Mouse (Mus musculus): ENCODE measurements around the gene Pom121l2. TPM values are rescaled to one million over a fixed set of nuclear protein-coding genes. Genes with fewer than 3 reads are reported as not detected.

The Pom121l2 gene
- polyA plus RNA-seq, 1 experiment from 2014 or later = not detected

DNA sequence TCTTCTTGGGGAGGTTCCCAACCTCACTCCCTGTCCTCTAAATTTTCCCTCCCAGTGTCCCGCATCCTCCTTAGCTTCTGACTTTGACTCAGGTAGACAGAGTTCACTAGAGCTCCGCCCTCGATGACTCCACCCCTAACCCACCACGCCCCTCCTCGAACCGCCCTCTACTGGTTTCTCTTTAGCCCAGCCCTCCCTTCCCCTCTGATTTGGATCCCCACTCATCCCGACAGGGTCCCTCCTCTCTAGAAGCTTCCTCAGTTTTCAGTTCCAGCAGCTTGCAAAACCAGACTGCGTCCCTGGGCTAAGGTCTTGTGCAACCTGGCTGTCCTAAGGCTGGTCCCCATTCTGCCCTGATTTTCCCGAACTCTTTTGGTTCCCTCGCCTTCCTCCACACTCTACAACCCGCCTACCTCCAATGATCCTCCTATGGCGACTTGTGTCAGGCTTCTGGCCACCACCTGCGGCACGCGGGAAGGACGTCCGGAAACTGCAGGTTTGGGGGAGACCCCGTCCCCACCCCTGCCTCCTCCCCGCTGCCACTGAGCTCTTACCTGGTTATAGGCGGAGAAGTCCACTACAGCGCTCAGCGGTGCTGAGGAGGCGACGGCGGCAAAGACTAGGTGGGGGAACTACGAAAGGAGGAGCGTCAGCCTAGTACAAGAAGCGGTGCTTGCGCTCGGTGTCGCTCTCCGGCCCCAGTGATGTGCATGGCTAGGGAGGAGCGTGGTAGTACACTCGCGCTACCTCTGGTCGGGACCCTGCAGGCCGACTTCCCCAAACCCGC is 25.5 kb downstream of the Pom121l2 start:
- peak; percentile 92 for ATAC-seq (replicated peaks; ENCODE audit: low FRiP score, low TSS enrichment, low read depth)
- Histone ChIP-seq H3K27me3 (replicated peaks; ENCODE audit: control insufficient read depth, insufficient read depth, low read length) (peaks cover 98% of the 10 kb centered on the region), H3K9ac (ENCODE audit: low read length) (0 out of 2 replicates have a peak overlapping the region, but pooled peaks have one; percentile 3), H3K9me3 (ENCODE audit: control insufficient read depth, low read length) (no peaks in the 10 kb centered on the region), H3K4me1 (replicated peaks; ENCODE audit: control insufficient read depth, insufficient read depth, low read length) (peaks cover 7% of the 10 kb centered on the region; the same call in 1 of the 2 replicates), H3K27ac (ENCODE audit: low read depth) (no peak overlapping the region), H3K4me3 (ENCODE audit: low read depth, low read length) (peak overlapping the region; percentile 55), H3K36me3 (ENCODE audit: control insufficient read depth, insufficient read depth, low read length) (no peaks in the 10 kb centered on the region), H3K4me2 (ENCODE audit: low read length) (peak overlapping the region; percentile 91)
- peak; percentile 79 for DNase-seq (ENCODE audit: low spot score)
- WGBS = under 1% methylated on average over 38 of the region's 38 CpGs

DNA sequence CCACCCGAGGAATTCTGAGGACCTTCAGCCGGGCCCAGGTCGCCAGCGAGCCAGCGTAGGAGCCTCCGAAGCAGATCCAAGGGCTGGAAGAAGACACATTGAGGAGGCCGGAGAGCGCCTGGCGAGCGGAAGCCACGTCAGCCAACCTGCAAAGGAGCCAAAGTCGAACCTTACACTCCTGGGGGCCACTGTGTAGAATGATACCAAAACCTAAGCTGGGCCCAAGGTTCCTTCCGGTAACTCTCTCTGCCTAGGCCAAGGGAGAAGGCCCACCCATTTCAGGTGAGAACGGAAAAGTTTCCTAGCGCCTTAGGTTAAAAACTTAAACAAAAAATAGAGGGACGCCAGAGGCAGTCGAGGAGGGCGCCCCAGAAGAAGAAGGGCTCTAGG is 26.1 kb downstream of the Pom121l2 start:
- 0 out of 2 replicates have a peak overlapping the region, but pooled peaks have one; percentile 3 for H3K9ac ChIP-seq (ENCODE audit: low read length)
- no peaks in the 10 kb centered on the region for H3K36me3 ChIP-seq (ENCODE audit: control insufficient read depth, insufficient read depth, low read length)
- WGBS = 3% methylated on average over 18 of the region's 18 CpGs
- DNase-seq (ENCODE audit: low spot score) (no peak), ATAC-seq (replicated peaks; ENCODE audit: low FRiP score, low TSS enrichment, low read depth) (no peak)
- peak overlapping the region; percentile 55 for H3K4me3 ChIP-seq (ENCODE audit: low read depth, low read length)
- no peaks in the 10 kb centered on the region for H3K9me3 ChIP-seq (ENCODE audit: control insufficient read depth, low read length)
- no peak overlapping the region for H3K27ac ChIP-seq (ENCODE audit: low read depth)
- H3K27me3 ChIP-seq (replicated peaks; ENCODE audit: control insufficient read depth, insufficient read depth, low read length) = peaks cover 96% of the 10 kb centered on the region
- peak overlapping the region; percentile 91 for H3K4me2 ChIP-seq (ENCODE audit: low read length)
- peaks cover 7% of the 10 kb centered on the region; the same call in 1 of the 2 replicates for H3K4me1 ChIP-seq (replicated peaks; ENCODE audit: control insufficient read depth, insufficient read depth, low read length)

DNA sequence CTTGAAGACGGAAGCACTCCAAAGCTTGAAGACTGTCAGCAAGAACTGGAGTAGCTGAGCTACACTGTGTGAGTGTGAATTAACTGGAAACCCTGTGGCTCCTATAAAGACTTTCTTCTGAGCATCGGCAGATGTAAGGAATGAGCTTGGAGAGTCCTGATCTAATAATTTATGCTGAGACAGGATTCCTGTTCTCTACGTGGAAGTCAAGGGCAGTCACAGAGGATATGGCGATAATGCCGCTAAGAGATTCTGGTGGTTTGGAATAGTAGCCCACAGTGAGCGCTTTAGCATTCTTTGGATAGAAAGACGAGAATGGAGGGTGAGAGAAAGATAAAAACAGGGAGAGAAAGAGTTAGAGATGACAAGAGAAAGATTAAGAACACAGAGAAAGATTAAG is 26.9 kb downstream of the Pom121l2 start:
- DNase-seq (ENCODE audit: low spot score) (no peak), ATAC-seq (replicated peaks; ENCODE audit: low FRiP score, low TSS enrichment, low read depth) (no peak)
- H3K27ac ChIP-seq (ENCODE audit: low read depth) = no peak overlapping the region
- H3K4me3 ChIP-seq (ENCODE audit: low read depth, low read length) = peak overlapping the region; percentile 8; the same call in 1 of the 2 replicates
- WGBS = 50% methylated on average over 7 of the region's 7 CpGs
- H3K4me1 ChIP-seq (replicated peaks; ENCODE audit: control insufficient read depth, insufficient read depth, low read length) = peaks cover 7% of the 10 kb centered on the region; the same call in 1 of the 2 replicates
- H3K36me3 ChIP-seq (ENCODE audit: control insufficient read depth, insufficient read depth, low read length) = no peaks in the 10 kb centered on the region
- no peaks in the 10 kb centered on the region for H3K9me3 ChIP-seq (ENCODE audit: control insufficient read depth, low read length)
- no peak overlapping the region for H3K9ac ChIP-seq (ENCODE audit: low read length)
- peaks cover 96% of the 10 kb centered on the region for H3K27me3 ChIP-seq (replicated peaks; ENCODE audit: control insufficient read depth, insufficient read depth, low read length)
- no peak overlapping the region for H3K4me2 ChIP-seq (ENCODE audit: low read length)

DNA sequence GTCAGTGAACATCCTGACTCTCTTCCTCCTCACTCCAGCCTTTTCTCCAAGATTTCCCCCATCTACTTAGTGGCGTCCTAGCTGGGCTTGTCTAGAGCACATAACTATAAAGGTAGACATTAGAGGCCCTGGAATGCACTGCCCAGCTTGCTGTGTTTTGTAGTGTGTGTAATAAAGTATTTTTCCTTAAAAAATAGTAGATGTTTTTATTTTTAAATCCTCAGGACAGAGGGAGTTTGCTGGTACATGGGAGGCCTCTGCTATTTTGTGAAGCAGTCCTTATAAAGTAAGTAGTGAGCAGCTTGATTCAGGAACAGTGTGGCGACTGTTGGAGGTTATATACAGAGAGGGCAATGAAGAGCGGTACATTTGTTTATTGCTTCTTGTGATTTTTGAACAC is 27.7 kb downstream of the Pom121l2 start:
- Histone ChIP-seq H3K27me3 (replicated peaks; ENCODE audit: control insufficient read depth, insufficient read depth, low read length) (peaks cover 94% of the 10 kb centered on the region), H3K9me3 (ENCODE audit: control insufficient read depth, low read length) (no peaks in the 10 kb centered on the region), H3K27ac (ENCODE audit: low read depth) (no peak overlapping the region), H3K9ac (ENCODE audit: low read length) (no peak overlapping the region), H3K4me2 (ENCODE audit: low read length) (no peak overlapping the region), H3K4me1 (replicated peaks; ENCODE audit: control insufficient read depth, insufficient read depth, low read length) (peaks cover 7% of the 10 kb centered on the region; the same call in 1 of the 2 replicates), H3K36me3 (ENCODE audit: control insufficient read depth, insufficient read depth, low read length) (no peaks in the 10 kb centered on the region), H3K4me3 (ENCODE audit: low read depth, low read length) (no peak overlapping the region)
- WGBS = 76% methylated on average over 3 of the region's 3 CpGs
- no peak for ATAC-seq (replicated peaks; ENCODE audit: low FRiP score, low TSS enrichment, low read depth)
- no peak for DNase-seq (ENCODE audit: low spot score)

DNA sequence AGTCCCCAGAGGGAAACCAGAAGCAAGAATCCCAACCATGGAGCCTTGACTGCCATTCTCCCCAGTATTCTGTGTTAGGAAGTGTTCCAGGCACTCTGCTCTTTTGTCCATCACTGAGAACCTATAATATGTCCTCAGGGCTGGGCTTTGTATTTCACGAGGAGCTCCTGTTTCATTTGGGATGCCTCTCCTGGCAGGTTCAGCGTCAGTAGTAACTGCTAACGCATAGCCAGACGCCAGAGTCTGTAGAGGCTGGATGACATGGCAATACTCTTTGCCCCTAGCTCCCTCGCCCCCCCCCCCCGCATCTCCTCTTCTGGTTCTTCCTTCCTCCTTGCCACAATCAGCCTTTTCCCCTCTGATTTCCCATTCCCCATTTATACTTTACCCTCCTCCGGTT is 28.6 kb downstream of the Pom121l2 start, which contains the start of gene Prss16:
TSS of gene Prss16 (minus strand) at position 101 of the 400 bp plus-strand sequence.
- Histone ChIP-seq H3K27me3 (replicated peaks; ENCODE audit: control insufficient read depth, insufficient read depth, low read length) (peaks cover 94% of the 10 kb centered on the region), H3K4me2 (ENCODE audit: low read length) (no peak within 1 kb of the TSS), H3K36me3 (ENCODE audit: control insufficient read depth, insufficient read depth, low read length) (no peaks in the 10 kb centered on the region), H3K9me3 (ENCODE audit: control insufficient read depth, low read length) (no peaks in the 10 kb centered on the region), H3K4me1 (replicated peaks; ENCODE audit: control insufficient read depth, insufficient read depth, low read length) (peaks cover 14% of the 10 kb centered on the region; the same call in 1 of the 2 replicates), H3K27ac (ENCODE audit: low read depth) (no peak within 1 kb of the TSS), H3K9ac (ENCODE audit: low read length) (no peak within 1 kb of the TSS), H3K4me3 (ENCODE audit: low read depth, low read length) (no peak within 1 kb of the TSS)
- 43% methylated on average over 7 of the region's 7 CpGs for WGBS
- ATAC-seq (replicated peaks; ENCODE audit: low FRiP score, low TSS enrichment, low read depth) (no peak), DNase-seq (ENCODE audit: low spot score) (no peak)

DNA sequence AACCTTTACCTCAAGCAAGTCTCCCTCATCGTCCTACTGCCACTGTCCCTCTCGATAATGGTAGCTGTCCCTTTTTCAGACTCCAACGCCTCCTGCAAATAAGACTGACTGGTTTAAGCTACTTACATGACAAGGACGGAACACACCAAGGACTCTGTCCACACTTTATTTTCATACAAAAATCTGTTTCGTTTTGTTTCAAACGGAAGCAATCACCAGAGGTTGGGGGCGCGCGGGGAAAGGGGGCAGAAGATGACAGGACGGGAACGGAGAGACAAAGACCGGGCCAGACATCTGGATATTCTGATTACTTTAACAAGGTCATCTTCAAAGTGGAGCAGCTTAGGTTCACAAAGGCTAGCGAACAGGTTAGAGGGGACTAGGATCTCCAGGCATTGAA is 32.7 kb downstream of the Pom121l2 start:
- no peak overlapping the region for H3K27ac ChIP-seq (ENCODE audit: low read depth)
- H3K4me1 ChIP-seq (replicated peaks; ENCODE audit: control insufficient read depth, insufficient read depth, low read length) = 0 out of 2 replicates have a peak, but pooled peaks cover 8% of the 10 kb centered on the region
- WGBS = 18% methylated on average over 13 of the region's 13 CpGs
- no peak overlapping the region for H3K4me2 ChIP-seq (ENCODE audit: low read length)
- no peak overlapping the region for H3K4me3 ChIP-seq (ENCODE audit: low read depth, low read length)
- ATAC-seq (replicated peaks; ENCODE audit: low FRiP score, low TSS enrichment, low read depth) (no peak), DNase-seq (ENCODE audit: low spot score) (peak; percentile 58)
- no peaks in the 10 kb centered on the region for H3K36me3 ChIP-seq (ENCODE audit: control insufficient read depth, insufficient read depth, low read length)
- peaks cover 70% of the 10 kb centered on the region for H3K27me3 ChIP-seq (replicated peaks; ENCODE audit: control insufficient read depth, insufficient read depth, low read length)
- no peaks in the 10 kb centered on the region for H3K9me3 ChIP-seq (ENCODE audit: control insufficient read depth, low read length)
- H3K9ac ChIP-seq (ENCODE audit: low read length) = no peak overlapping the region

DNA sequence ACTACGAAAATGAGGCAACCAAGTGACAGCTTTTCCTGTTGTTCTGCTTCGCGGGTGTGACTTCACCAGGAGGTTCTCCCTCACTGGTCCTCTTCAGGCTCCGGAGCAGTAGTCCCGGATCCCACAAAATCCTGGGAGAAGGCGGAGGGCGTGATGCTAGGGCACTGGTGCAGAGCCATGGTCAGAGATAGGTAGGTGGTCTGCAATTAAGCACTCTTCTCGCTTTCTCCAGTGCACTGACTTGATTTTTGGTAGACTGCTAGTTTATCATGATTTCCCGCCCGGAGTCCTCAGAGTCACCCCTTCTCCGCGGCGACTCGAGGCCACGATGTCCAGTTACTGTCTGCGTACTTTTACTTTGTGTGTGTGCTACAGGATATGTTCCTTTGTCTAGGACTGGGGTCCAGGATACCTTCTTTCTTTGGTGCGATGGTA is 33.4 kb downstream of the Pom121l2 start:
- H3K9ac ChIP-seq (ENCODE audit: low read length) = no peak overlapping the region
- no peaks in the 10 kb centered on the region for H3K9me3 ChIP-seq (ENCODE audit: control insufficient read depth, low read length)
- peaks cover 66% of the 10 kb centered on the region for H3K27me3 ChIP-seq (replicated peaks; ENCODE audit: control insufficient read depth, insufficient read depth, low read length)
- no peak for ATAC-seq (replicated peaks; ENCODE audit: low FRiP score, low TSS enrichment, low read depth)
- no peaks in the 10 kb centered on the region for H3K36me3 ChIP-seq (ENCODE audit: control insufficient read depth, insufficient read depth, low read length)
- no peak overlapping the region for H3K27ac ChIP-seq (ENCODE audit: low read depth)
- 15% methylated on average over 17 of the region's 17 CpGs for WGBS
- peak; percentile 76 for DNase-seq (ENCODE audit: low spot score)
- H3K4me3 ChIP-seq (ENCODE audit: low read depth, low read length) = no peak overlapping the region
- peak overlapping the region; percentile 35 for H3K4me2 ChIP-seq (ENCODE audit: low read length)
- 0 out of 2 replicates have a peak, but pooled peaks cover 8% of the 10 kb centered on the region for H3K4me1 ChIP-seq (replicated peaks; ENCODE audit: control insufficient read depth, insufficient read depth, low read length)

DNA sequence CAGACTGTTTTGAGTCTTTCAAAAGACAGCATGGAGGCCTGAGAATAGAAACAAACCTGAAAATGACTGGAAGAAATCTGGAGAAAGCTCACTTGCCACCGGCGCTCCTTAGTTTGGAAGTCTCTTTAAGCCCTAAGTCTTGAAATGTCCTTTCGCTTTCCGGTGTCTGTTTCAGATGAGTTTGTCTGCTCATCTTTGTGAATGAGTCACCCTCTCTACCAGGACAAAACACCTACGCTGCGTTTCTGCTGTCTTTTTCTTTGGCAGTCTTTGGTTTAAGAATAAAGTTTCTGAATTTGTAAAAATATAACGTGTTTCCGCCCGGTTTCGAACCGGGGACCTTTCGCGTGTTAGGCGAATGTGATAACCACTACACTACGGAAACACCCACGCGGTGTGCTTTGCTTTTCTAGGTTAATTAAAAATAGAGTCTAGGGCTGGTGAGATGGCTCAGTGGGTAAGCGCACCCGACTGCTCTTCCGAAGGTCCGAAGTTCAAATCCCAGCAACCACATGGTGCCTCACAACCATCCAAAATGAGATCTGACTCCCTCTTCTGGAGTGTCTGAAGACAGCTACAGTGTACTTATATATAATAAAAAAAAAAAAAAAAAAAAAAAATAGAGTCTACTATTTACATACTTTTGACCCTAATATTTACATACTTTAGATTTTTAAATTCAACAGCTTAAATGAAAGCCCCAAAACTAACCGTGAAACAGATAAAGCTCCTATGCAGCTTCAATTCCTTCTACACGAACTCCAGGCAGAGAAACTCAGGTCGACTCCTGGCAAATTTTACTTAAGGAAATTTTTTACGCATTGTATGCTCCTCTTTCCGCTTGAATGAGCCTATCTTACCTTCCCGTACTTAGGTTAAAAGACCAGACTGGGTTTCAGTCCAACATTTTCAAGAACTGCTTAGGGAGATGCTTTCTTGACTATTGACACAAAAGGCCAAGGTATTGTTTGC is 34.8 kb downstream of the Pom121l2 start:
- H3K36me3 ChIP-seq (ENCODE audit: control insufficient read depth, insufficient read depth, low read length) = no peaks in the 10 kb centered on the region
- peak; percentile 76 for ATAC-seq (replicated peaks; ENCODE audit: low FRiP score, low TSS enrichment, low read depth)
- no peak overlapping the region for H3K27ac ChIP-seq (ENCODE audit: low read depth)
- peak; percentile 91 for DNase-seq (ENCODE audit: low spot score)
- WGBS = 18% methylated on average over 27 of the region's 27 CpGs
- 0 out of 2 replicates have a peak overlapping the region, but pooled peaks have one; percentile 22 for H3K4me2 ChIP-seq (ENCODE audit: low read length)
- H3K9ac ChIP-seq (ENCODE audit: low read length) = no peak overlapping the region
- peaks cover 53% of the 10 kb centered on the region for H3K27me3 ChIP-seq (replicated peaks; ENCODE audit: control insufficient read depth, insufficient read depth, low read length)
- 0 out of 2 replicates have a peak, but pooled peaks cover 11% of the 10 kb centered on the region for H3K4me1 ChIP-seq (replicated peaks; ENCODE audit: control insufficient read depth, insufficient read depth, low read length)
- H3K4me3 ChIP-seq (ENCODE audit: low read depth, low read length) = no peak overlapping the region
- H3K9me3 ChIP-seq (ENCODE audit: control insufficient read depth, low read length) = no peaks in the 10 kb centered on the region

Measured in intestine, embryonic 14.5 days (tissue).